Mouse (Mus musculus) ES-E14 (cell line): ENCODE results near the gene Chmp1a. TPM values are rescaled to one million over a fixed set of nuclear protein-coding genes. Genes with fewer than 3 reads are reported as not detected.
"Not testable (repeated sequence)": the region's sequence is repeated elsewhere in the genome, so short reads cannot be mapped to it uniquely, and the experiment has no call there.

ENCODE experiments used
- DNase-seq: peaks from one replicate; pipeline ENCODE4 v3.0.0-alpha.2; 2013; ENCODE audit warnings: low read depth, low spot score
- H3K27ac ChIP-seq: 2 replicates; pipeline ENCODE4 v1.5.1; 2012; ENCODE audit warnings: low read depth, mild to moderate bottlenecking, low read length, moderate library complexity, mixed read lengths; ENCODE audit not compliant: poor library complexity, insufficient read depth, severe bottlenecking
- H3K36me3 ChIP-seq: 2 replicates; pipeline ENCODE4 v1.6.1; 2012; ENCODE audit warnings: mild to moderate bottlenecking, low read length, moderate library complexity, mixed read lengths; ENCODE audit not compliant: control insufficient read depth, poor library complexity, insufficient read depth, severe bottlenecking
- H3K4me1 ChIP-seq, 2 experiments: fragments of 150-350 bp in 1 of 2; sonication (generic) in 1 of 2; 2 replicates each; pipeline ENCODE4 v1.6.1; 2012; ENCODE audit warnings: low read length in 2 of 2, mild to moderate bottlenecking in 1 of 2, mixed read lengths in 1 of 2; ENCODE audit not compliant: control insufficient read depth in 2 of 2, insufficient read depth in 2 of 2, poor library complexity in 1 of 2
- H3K4me3 ChIP-seq, 2 experiments: fragments of 150-350 bp in 1 of 2; sonication (generic) in 1 of 2; 2 replicates each; pipeline ENCODE4 v1.5.1; 2012; ENCODE audit warnings: low read length in 2 of 2, low read depth in 1 of 2, mild to moderate bottlenecking in 1 of 2, mixed read lengths in 1 of 2; ENCODE audit not compliant: insufficient read depth in 1 of 2, poor library complexity in 1 of 2, severe bottlenecking in 1 of 2
- H3K9ac ChIP-seq: 2 replicates; pipeline ENCODE4 v1.6.1; 2012; ENCODE audit warnings: low read depth, mild to moderate bottlenecking, low read length, mixed read lengths; ENCODE audit not compliant: poor library complexity, insufficient read depth, severe bottlenecking
- H3K9me3 ChIP-seq: fragments of 150-350 bp; sonication (generic); 2 replicates; pipeline ENCODE4 v1.6.1; 2012; ENCODE audit warnings: low read depth, mild to moderate bottlenecking, low read length; ENCODE audit not compliant: control insufficient read depth, insufficient read depth
- CHD2 ChIP-seq: IDR thresholded peaks from 2 replicates; pipeline ENCODE4 v1.6.1; 2014; ENCODE audit warnings: mild to moderate bottlenecking, low read depth, low read length, inconsistent platforms
- HCFC1 ChIP-seq: IDR thresholded peaks from 2 replicates; pipeline ENCODE4 v1.6.1; 2012; ENCODE audit warnings: low read length, inconsistent platforms, borderline replicate concordance; ENCODE audit not compliant: insufficient read depth
- MAFK ChIP-seq: IDR thresholded peaks from 2 replicates; pipeline ENCODE4 v1.6.1; 2014; ENCODE audit warnings: mild to moderate bottlenecking, low read depth, low read length, inconsistent platforms; ENCODE audit not compliant: insufficient read depth
- ZC3H11A ChIP-seq: IDR thresholded peaks from 2 replicates; pipeline ENCODE4 v1.6.1; 2012; ENCODE audit warnings: low read depth, mild to moderate bottlenecking, inconsistent platforms, low read length, borderline replicate concordance
- ZNF384 ChIP-seq: IDR thresholded peaks from 2 replicates; pipeline ENCODE4 v1.6.1; 2012; ENCODE audit warnings: low read depth, low read length, inconsistent platforms
- in situ Hi-C, 2 experiments: fragments of 600-800 bp; cut with MboI; formaldehyde crosslinking; loops; one replicate each; pipeline ENCODE4 v1.15.1; 2025; ENCODE audit warnings: low sequenced_read_pairs in 2 of 2, inconsistent platforms in 1 of 2; ENCODE audit not compliant: unreplicated experiment in 2 of 2
- total RNA-seq: library from RNA; depleted of rRNA; stranded (reverse); fragments of 300-350 nt; gene quantifications from 2 replicates; pipeline ENCODE4 v1.2.3, GENCODE M21; 2012

Chmp1a gene
- total RNA-seq, 1 experiment, result 86.0 TPM

- DNase-seq, result no peak
- TF ChIP-seq CHD2 (no peak), HCFC1 (no peak), ZC3H11A (no peak), ZNF384 (no peak), MAFK (no peak)
- Histone ChIP-seq H3K9ac (no peak overlapping the region), H3K36me3 (peaks cover 8% of the 10 kb centered on the region; the same call in 1 of the 2 replicates), H3K9me3 (no peaks in the 10 kb centered on the region), H3K4me3 (no peak overlapping the region), H3K4me1 (peaks cover 3 to 31% of the 10 kb centered on the region in 2 experiments; a peak in 3 of 4 replicates), H3K27ac (no peak overlapping the region)
- in situ Hi-C loops, result no loop called here
These were observed 21.2 kb upstream of the Chmp1a start for GRCm38 (mm10) chr8:123233760-123234159.

GRCm38 (mm10) chr8:123233300-123233699, 20.7 kb upstream of the Chmp1a start:
- no peak overlapping the region for H3K4me3 ChIP-seq
- H3K9ac ChIP-seq, result no peak overlapping the region
- in situ Hi-C loops, result no loop called here
- no peak for DNase-seq
- TF ChIP-seq MAFK (no peak), ZNF384 (no peak), CHD2 (no peak), ZC3H11A (no peak), HCFC1 (no peak)
- no peak overlapping the region for H3K27ac ChIP-seq
- no peaks in the 10 kb centered on the region for H3K9me3 ChIP-seq
- peaks cover 8% of the 10 kb centered on the region; the same call in 1 of the 2 replicates for H3K36me3 ChIP-seq
- H3K4me1 ChIP-seq, result peaks cover 3 to 31% of the 10 kb centered on the region in 2 experiments; a peak in 3 of 4 replicates

- no peak overlapping the region for H3K27ac ChIP-seq
- H3K9ac ChIP-seq, result no peak overlapping the region
- H3K9me3 ChIP-seq, result no peaks in the 10 kb centered on the region
- H3K36me3 ChIP-seq, result peaks cover 11% of the 10 kb centered on the region; the same call in 1 of the 2 replicates
- peaks cover 3 to 31% of the 10 kb centered on the region in 2 experiments; a peak in 3 of 4 replicates for H3K4me1 ChIP-seq
- TF ChIP-seq CHD2, result no peak
- no peak for TF ChIP-seq HCFC1
- no peak for TF ChIP-seq MAFK
- no peak for TF ChIP-seq ZNF384
- no peak for TF ChIP-seq ZC3H11A
- in situ Hi-C loops, result no loop called here
- no peak overlapping the region for H3K4me3 ChIP-seq
- DNase-seq, result no peak
These were observed 20.0 kb upstream of the Chmp1a start for GRCm38 (mm10) chr8:123232553-123232952.

- H3K4me1 ChIP-seq, result peaks cover 0 to 26% of the 10 kb centered on the region in 2 experiments; a peak in 2 of 4 replicates
- DNase-seq, result no peak
- H3K36me3 ChIP-seq, result peaks cover 17% of the 10 kb centered on the region
- no peak overlapping the region for H3K9ac ChIP-seq
- no peak overlapping the region for H3K4me3 ChIP-seq
- TF ChIP-seq ZC3H11A (no peak), HCFC1 (no peak), CHD2 (no peak), ZNF384 (no peak), MAFK (no peak)
- H3K9me3 ChIP-seq, result no peaks in the 10 kb centered on the region
- no peak overlapping the region for H3K27ac ChIP-seq
- in situ Hi-C loops, result no loop called here
These were observed 19.2 kb upstream of the Chmp1a start for GRCm38 (mm10) chr8:123231742-123232141.

- H3K4me1 ChIP-seq, result peaks cover 0 to 21% of the 10 kb centered on the region in 2 experiments; a peak in 2 of 4 replicates
- H3K36me3 ChIP-seq, result peaks cover 20% of the 10 kb centered on the region
- H3K9me3 ChIP-seq, in situ Hi-C loops, H3K9ac ChIP-seq, H3K27ac ChIP-seq, H3K4me3 ChIP-seq, DNase-seq: not testable (repeated sequence)
These were observed 17.8 kb upstream of the Chmp1a start for GRCm38 (mm10) chr8:123230326-123230725.
